18 mouse cellular contexts compared by ENCODE assay signal in genomic region chr16:4355260-4356043, GRCm38 (mm10).
DNase-seq lines count a peak whose midpoint lies in the region; ATAC-seq and TF ChIP-seq lines count a peak whose summit lies in the region.
"Had no signal": no experiment of that assay in that cellular context is flagged by ENCODE, and none has a peak within 500 bp of the region (broad histone marks: within the 10 kb centered on the region; RNA-seq: fewer than 3 reads in every experiment).

No protein-coding gene starts in this region.

- no peaks in the 10 kb centered on the region for H3K4me1 ChIP-seq in forebrain, postnatal 0 days (ENCODE audit: insufficient read depth)
- no peaks in the 10 kb centered on the region for H3K4me1 ChIP-seq in forebrain, embryonic 12.5 days
- H3K4me1 ChIP-seq: embryonic facial prominence, embryonic 13.5 days; heart, embryonic 13.5 days; hindbrain, embryonic 12.5 days had no signal

- H3K4me3 ChIP-seq in forebrain, postnatal 0 days (ENCODE audit: low read depth, low read length): no peak overlapping the region
- no peak overlapping the region for H3K4me3 ChIP-seq in forebrain, embryonic 12.5 days (replicated peaks)
- H3K4me3 ChIP-seq: embryonic facial prominence, embryonic 13.5 days; heart, embryonic 13.5 days; hindbrain, embryonic 12.5 days had no signal

- peak; percentile 25 for DNase-seq in forebrain, postnatal 0 days
- DNase-seq in testis, postnatal 10 days (ENCODE audit: low spot score): peak; percentile 7
- no peak for DNase-seq in testis, postnatal 14 days (ENCODE audit: low spot score)
- peak; percentile 29 for DNase-seq in brain, adult 2 months (ENCODE audit: low read depth, low spot score)
- DNase-seq in cerebellum, postnatal 36 days: no peak
- DNase-seq in liver: no peak
- DNase-seq: adrenal gland, postnatal 14 days; cerebellum, adult 2 months; cerebellum, postnatal 10 days; gastrocnemius, postnatal 14 days; heart, postnatal 36 days; kidney, adult 11 months had no signal

- TF ChIP-seq CTCF in forebrain, postnatal 0 days (IDR thresholded peaks at IDR 0.05; ENCODE audit: low read depth): no peak

- peak overlapping the region; percentile 15; the same call in 1 of the 2 replicates for H3K27ac ChIP-seq in forebrain, postnatal 0 days (ENCODE audit: low read depth, low read length)
- no peak overlapping the region for H3K27ac ChIP-seq in forebrain, embryonic 12.5 days
- H3K27ac ChIP-seq: embryonic facial prominence, embryonic 13.5 days; heart, embryonic 13.5 days; hindbrain, embryonic 12.5 days; hindbrain, postnatal 0 days had no signal

- no peaks in the 10 kb centered on the region for H3K9me3 ChIP-seq in forebrain, postnatal 0 days (ENCODE audit: low read length)
- no peaks in the 10 kb centered on the region for H3K9me3 ChIP-seq in forebrain, embryonic 12.5 days
- H3K9me3 ChIP-seq: embryonic facial prominence, embryonic 13.5 days; heart, embryonic 13.5 days; hindbrain, embryonic 12.5 days had no signal

- H3K27me3 ChIP-seq in forebrain, postnatal 0 days (ENCODE audit: insufficient read depth, low read length): no peaks in the 10 kb centered on the region
- H3K27me3 ChIP-seq in forebrain, embryonic 12.5 days: no peaks in the 10 kb centered on the region
- H3K27me3 ChIP-seq: embryonic facial prominence, embryonic 13.5 days; heart, embryonic 13.5 days; hindbrain, embryonic 12.5 days had no signal

- 38% methylated on average over 4 of the region's 4 CpGs for WGBS in forebrain, postnatal 0 days
- 52% methylated on average over 4 of the region's 4 CpGs for WGBS in forebrain, embryonic 12.5 days

- H3K9ac ChIP-seq in forebrain, postnatal 0 days: no peak overlapping the region
- no peak overlapping the region for H3K9ac ChIP-seq in forebrain, embryonic 12.5 days
- H3K9ac ChIP-seq: embryonic facial prominence, embryonic 13.5 days; heart, embryonic 13.5 days; hindbrain, embryonic 12.5 days had no signal

- no peak for ATAC-seq in forebrain, postnatal 0 days
- ATAC-seq in forebrain, embryonic 12.5 days (ENCODE audit: low FRiP score): no peak
- ATAC-seq: forebrain, embryonic 16.5 days; hindbrain, postnatal 0 days had no signal

- no peak overlapping the region for H3K4me2 ChIP-seq in forebrain, postnatal 0 days (ENCODE audit: low read depth)
- no peak overlapping the region for H3K4me2 ChIP-seq in forebrain, embryonic 12.5 days
- H3K4me2 ChIP-seq: embryonic facial prominence, embryonic 13.5 days; heart, embryonic 13.5 days; hindbrain, embryonic 12.5 days had no signal

- no peaks in the 10 kb centered on the region for H3K36me3 ChIP-seq in forebrain, postnatal 0 days (ENCODE audit: insufficient read depth)
- no peaks in the 10 kb centered on the region for H3K36me3 ChIP-seq in forebrain, embryonic 12.5 days (replicated peaks)
- H3K36me3 ChIP-seq: embryonic facial prominence, embryonic 13.5 days; heart, embryonic 13.5 days; hindbrain, embryonic 12.5 days had no signal

Comparison
In these comparisons a context has a peak if more than half of its experiments do, and no peak if none do; other contexts are left out.
1. DNase-seq: peak in forebrain, postnatal 0 days (single experiment), testis, postnatal 10 days (single experiment) and brain, adult 2 months (single experiment); none in testis, postnatal 14 days (single experiment), cerebellum, postnatal 36 days (0 of 2) and liver (single experiment).